Mouse (Mus musculus) cerebellum, adult 8-10 months (tissue): ENCODE results near the gene Zfr.
"Not testable (repeated sequence)": the region's sequence is repeated elsewhere in the genome, so short reads cannot be mapped to it uniquely, and the experiment has no call there.

ENCODE experiments used
- DNase-seq: peaks from one replicate; pipeline ENCODE4 v3.0.0; 2022

Zfr gene

GRCm38 (mm10) chr15:12195966-12196365 is 78.3 kb downstream of the Zfr start:
- no peak for DNase-seq

DNA sequence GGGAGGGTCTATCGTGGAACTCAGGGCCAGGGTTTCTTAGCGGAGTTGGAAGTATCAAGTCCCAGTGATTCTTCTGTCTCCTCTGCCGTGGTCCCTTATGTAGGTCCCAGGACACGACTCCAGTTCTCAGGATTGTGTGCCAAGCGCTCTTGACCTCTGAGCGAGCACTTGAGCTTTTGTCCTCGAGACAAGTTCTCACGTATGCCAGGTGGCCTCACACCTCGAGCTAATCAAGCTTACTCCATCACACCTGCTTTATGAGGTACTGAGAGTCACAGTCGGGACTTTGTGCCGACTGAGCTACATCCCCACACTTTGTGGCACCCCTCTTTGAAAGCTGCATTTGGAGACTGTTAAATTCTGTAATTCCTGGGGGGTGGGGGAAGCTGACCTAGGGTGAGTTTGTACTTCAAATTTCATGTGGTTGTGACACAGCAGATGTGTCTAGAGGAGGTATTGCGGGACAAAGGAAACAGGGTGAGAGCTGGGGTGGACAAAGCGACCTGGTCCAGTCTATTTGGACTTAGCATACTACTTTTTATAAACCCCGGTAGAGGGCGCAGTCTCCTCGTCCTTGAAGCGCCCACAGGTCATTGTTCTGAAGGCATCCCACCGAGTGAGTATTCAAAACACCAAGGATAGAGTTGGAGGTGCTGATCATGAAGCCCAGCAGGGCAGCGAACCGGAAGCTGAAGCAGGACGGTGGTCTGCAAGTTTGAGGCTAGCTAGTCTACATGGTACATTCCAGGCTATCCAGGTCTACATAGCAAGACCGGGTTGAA is 79.0 kb downstream of the Zfr start:
- peak; percentile 73 for DNase-seq

DNA sequence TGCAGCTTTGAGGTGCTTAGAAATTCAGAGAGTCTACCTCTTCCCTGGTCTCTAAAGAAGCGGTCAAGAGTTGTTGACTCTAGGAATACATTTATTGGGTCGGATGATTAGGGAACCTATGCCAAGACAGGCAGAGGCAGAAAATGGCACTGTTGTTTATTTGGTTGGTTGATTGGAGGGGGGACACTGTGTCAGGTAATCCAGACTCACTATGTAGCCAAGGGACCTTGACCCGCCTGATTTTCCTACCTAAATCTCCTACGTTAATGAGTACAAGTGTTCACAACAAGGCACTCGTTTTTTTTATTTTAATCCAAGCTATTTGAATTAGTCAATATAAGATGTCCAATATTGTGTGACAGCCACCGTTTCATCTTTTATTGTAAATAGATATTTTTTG is 79.7 kb downstream of the Zfr start:
- no peak for DNase-seq

GRCm38 (mm10) chr15:12200021-12200420 is 82.4 kb downstream of the Zfr start:
- no peak for DNase-seq

DNA sequence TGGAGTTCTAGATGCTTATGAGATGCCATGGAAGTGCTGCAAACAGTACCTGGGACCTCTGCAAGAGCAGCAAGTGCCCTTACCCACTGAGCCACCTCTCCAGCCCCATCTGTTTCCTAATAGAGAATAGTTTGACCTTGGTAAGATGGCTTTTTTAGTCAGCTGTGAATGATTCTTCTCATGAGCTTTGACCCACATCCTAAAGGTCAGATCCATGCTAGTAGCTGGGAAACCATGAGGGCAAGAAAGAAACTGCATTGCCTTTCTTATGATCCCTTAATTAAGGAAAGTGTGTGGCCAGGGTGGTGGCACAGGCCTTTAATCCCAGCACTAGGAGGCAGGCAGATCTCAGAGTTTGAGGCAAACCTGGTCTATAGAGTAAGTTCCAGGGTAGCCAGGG is 84.2 kb downstream of the Zfr start:
- no peak for DNase-seq

- DNase-seq, result no peak
Observed at GRCm38 (mm10) chr15:12202456-12202855, 84.8 kb downstream of the Zfr start.

GRCm38 (mm10) chr15:12203008-12203407 is 85.4 kb downstream of the Zfr start:
- DNase-seq, result not testable (repeated sequence)

DNA sequence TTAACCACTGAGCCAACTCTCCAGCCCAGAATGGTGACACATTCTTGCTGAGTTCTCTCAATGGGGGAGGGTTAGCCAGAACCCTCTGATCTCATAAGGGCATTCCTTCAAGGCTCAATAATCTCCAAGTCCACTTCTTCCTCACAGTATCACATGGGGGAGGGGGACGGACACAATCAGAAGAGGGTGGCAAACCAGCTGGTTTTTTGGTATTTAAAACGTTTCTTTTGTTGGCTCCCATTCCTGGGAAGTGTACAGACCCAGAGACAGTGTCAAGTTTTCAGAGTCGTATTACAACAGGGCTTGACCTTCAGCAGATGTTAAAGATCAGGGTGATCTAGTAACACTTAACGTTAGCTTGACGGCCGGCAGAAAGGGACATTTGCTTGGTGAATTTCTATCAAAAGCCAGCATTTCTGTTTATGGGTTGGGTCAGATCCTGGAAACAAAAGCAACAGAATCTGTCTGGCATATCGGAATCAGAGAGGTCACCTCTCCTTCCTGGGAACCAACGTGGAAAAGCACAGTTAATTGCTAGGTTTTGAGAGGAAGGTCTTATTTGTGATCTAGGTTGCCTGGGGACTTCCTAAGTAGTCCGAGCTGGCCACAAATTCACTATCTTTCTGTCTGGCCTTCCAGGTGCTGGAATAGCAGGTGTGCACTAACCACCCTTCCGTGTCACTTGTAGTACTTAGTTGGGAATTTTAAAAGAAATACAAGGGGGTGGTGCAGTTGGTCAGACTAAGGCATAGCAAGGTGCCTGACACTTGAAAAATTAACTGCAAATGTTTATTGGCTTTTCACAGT is 86.1 kb downstream of the Zfr start:
- no peak for DNase-seq

GRCm38 (mm10) chr15:12204319-12205159 is 86.9 kb downstream of the Zfr start, which contains the start of gene Mtmr12:
Gene Mtmr12 (plus strand): TSS chr15:12205028.
- DNase-seq, result peak; percentile 100

DNA sequence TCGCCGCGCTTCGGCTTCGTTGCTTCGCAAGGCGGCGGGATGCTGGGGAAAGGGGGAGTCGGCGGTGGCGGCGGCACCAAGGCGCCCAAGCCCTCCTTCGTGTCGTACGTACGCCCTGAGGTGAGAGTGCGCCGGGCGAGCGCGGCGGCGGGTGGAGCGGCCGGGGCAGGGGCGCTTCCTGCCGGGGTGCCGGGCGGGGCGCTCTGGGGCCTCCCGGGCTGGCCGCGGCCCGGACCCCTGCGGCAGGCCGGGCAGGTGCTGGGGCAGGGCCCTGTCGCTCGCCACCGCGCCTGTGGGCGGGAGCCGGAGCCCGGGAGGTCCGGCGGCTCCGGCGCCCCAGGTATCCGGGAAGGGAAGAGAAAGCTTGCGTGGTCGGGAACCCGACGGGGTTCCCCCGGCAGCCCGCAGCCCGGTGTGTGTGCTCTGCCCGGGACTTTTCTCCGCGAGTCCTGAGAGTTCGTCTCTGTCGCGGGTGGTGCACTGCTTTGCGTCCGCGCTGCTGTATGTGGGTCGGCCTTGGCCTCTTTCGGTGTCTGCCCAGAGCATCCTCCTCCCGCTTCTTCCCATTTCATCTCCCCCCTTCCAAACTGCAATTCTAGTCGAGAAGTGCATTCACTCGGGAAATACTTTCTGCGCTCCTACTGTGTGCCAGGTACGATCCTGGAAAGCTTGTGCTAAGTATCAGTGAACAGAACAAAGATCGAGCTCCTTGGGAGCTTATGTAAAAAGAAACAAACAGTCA is 87.7 kb downstream of the Zfr start:
- DNase-seq, result no peak

DNA sequence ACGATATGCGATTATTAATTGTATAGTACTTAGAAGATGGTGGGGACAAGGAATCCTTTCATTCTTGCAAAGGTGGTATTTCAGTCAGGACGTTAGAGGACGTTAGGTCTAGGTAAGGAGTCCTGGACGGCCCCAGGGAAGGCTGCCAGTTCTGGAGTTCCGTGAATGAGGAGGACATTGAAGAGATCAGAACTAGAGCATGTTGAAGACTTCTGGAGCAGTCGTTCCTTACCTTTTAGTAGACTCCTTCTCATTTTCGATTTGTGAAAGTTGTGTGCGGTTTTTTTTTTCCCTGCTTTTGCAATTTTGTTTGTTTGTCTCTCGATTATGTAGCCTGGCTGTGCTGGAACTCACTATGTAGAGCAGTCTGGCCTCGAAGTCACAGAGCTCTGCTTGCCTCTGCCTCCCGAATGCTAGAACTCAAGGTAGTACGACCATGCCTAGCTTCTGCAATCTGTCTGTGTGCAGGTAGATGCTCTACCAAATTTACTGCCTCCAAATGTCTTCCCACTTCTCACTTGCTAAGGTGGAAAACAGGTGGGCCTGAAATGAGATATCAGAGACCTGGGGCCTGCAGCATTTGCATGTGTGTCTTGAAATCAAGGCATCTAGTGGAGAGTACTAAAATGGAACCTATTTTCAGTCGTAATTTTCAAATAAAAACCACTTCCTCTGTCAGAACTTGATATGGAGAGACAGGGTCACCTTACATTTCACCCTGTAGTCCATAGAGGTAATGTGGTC is 88.4 kb downstream of the Zfr start:
- DNase-seq, result peak; percentile 51

DNA sequence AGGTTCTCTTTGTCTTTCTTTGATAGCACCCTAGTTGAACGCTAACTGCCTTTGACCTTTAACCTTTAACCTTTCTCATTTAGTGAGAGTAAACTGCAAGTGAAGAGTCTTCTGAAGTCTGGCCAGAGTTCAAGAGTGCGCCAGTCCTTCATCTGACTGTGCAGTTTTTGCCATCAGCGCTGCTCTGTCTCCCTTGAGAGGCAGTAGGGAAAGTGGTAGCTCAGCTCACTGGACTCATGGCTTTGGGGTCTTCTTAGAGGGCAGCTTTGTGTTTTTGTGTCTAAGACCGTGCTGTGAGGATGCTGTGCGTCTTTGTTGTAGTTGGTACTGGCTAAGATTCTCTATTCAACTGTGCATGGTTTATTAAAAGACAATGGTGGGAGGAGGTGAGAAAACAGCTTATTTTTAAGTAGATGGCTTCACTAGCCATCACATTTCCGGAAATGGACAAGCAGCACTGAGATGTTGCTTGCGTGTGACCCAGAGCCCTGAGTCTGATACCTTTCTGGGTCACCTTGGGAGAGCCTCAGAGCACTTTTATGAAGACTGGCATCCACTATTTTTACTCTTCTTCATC is 89.1 kb downstream of the Zfr start:
- DNase-seq, result no peak

DNA sequence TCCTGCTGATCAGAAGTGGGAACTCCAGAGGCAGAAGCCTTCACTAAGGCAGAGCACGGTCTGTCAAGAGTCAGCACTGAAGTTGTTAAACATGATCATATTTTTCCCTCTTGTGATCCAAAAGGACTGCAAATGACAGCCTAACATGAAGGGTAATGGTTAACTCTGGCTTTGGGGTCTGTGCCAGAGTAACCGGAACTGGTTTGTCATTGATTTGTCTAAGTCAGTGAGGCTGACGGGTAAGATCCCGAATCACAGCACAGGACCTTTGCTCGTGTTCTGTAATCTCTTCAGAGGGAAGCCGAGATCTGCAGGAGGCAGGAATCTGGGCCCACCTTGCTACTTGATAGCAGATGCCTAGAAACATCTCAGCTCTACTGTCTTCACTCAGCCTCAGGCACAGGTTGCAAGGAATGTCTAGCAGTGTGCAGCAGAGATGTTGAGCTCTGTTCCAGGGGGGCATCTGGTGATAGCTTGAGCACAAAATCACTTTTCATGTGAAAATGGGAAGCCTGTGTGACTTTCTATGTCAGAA is 90.0 kb downstream of the Zfr start:
- no peak for DNase-seq

GRCm38 (mm10) chr15:12211577-12211976 is 93.9 kb downstream of the Zfr start:
- DNase-seq, result peak; percentile 82

- DNase-seq, result no peak
Observed at GRCm38 (mm10) chr15:12212266-12212665, 94.6 kb downstream of the Zfr start.

DNA sequence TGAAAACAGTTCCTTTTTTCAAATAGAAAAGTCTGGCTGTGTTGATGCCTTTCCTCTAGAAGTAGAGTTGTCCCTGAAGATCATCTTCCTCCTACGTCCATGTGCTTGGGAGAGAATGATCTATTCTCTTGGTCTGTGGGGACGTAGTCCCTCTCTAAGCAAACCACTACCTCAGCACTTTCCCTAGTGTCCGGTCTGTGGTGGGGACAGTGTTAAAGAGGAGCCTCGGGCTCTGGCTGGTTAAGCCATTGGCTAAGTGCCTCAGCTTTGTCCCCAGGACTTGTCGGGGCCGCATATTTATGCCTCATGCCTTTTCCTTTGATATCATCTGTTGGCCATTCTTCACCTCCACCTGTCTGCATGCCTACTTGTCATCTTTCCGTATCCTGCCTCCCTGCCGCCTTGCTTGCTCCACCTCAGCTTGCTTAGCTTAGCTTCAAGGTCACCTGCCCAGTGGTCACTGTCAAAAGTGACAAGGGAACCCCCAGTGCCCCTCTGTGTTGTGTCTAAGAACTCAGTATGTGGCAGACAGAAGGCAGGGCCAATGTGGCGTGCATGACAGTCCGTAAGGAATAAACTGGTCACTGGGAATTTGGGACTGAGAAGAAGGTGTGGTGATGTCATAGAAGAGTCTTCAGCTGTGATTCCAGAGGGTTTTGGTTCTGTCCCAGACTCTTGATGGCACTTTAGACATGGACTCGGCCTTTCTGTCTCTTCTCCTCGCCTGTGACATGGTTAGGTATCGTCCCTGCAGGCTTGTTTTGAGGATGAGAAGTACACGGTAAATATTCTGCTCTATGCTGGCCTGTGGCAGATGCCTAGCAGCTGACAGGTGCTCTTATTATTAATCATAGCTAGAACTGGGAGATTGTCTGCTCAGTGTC is 97.1 kb downstream of the Zfr start:
- peak; percentile 46 for DNase-seq

DNA sequence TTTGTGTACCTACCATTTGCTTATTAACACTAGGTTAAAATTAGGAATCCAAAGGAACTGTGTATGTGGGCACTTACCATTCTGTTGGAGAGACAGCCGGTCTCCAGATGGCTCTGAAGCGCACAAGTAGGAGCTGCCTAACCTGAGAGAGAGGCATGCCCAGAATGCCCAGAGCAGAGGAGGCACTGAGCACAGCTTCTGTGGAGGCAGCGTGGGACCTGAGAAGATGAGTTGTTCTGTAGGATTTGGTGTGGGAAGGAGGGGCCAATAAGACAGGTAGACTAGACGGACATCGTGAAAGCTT is 97.7 kb downstream of the Zfr start:
- peak; percentile 72 for DNase-seq

- peak; percentile 38 for DNase-seq
Observed at GRCm38 (mm10) chr15:12216119-12216518, 98.5 kb downstream of the Zfr start.

DNA sequence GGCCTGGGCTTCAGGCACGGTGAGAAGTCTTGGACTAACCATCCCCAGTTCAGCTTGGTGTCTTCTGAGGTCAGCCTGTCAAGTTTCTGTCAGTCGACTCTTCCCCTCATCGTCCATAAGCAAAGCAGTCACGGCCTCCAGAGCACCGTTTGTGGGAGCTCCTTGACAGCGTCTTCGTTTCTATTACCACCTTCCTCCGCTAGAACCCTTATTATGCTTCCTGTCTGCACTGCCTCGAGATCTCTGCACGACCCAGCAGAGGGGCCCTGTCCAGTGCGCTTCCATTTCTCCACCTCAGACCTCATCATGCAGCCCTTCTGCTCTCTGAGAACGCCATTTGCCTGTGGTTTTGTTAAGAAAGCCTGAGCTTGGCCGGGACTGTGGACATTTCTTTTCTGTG is 99.2 kb downstream of the Zfr start:
- no peak for DNase-seq

GRCm38 (mm10) chr15:12217332-12217731 is 99.7 kb downstream of the Zfr start:
- DNase-seq, result not testable (repeated sequence)
